Mouse (Mus musculus) gastrocnemius, postnatal 25 days (tissue): ENCODE results near the gene Gm12184. TPM values are rescaled to one million over a fixed set of nuclear protein-coding genes. Genes with fewer than 3 reads are reported as not detected.
"Not testable (repeated sequence)": the region's sequence is repeated elsewhere in the genome, so short reads cannot be mapped to it uniquely, and the experiment has no call there.

Experiments
- DNase-seq: peaks from one replicate; pipeline ENCODE4 v3.0.0; 2022
- long read RNA-seq, 2 experiments: library from polyadenylated mRNA; stranded (forward); transcript quantifications; one replicate each; pipeline ENCODE4 v2.0.0; 2021
- total RNA-seq, 2 experiments: library from RNA; stranded (reverse); gene quantifications; 1 replicate in 1 of 2; 2 replicates in 1 of 2; pipeline ENCODE4 v1.2.3; 2021

The Gm12184 gene
- total RNA-seq = 1 to 10 TPM in 1 of 2 experiments, under 1 TPM in 1; 0.67 to 3.2 TPM
- long read RNA-seq, experiment 1, partial matches to known transcripts = 0 of 3 reads
- long read RNA-seq, experiment 1, other reads (novel, unspliced or antisense) = 0 of 3 reads
- long read RNA-seq, experiment 2, partial matches to known transcripts = 0 of 1 reads
- long read RNA-seq, experiment 2, other reads (novel, unspliced or antisense) = 0 of 1 reads

DNA sequence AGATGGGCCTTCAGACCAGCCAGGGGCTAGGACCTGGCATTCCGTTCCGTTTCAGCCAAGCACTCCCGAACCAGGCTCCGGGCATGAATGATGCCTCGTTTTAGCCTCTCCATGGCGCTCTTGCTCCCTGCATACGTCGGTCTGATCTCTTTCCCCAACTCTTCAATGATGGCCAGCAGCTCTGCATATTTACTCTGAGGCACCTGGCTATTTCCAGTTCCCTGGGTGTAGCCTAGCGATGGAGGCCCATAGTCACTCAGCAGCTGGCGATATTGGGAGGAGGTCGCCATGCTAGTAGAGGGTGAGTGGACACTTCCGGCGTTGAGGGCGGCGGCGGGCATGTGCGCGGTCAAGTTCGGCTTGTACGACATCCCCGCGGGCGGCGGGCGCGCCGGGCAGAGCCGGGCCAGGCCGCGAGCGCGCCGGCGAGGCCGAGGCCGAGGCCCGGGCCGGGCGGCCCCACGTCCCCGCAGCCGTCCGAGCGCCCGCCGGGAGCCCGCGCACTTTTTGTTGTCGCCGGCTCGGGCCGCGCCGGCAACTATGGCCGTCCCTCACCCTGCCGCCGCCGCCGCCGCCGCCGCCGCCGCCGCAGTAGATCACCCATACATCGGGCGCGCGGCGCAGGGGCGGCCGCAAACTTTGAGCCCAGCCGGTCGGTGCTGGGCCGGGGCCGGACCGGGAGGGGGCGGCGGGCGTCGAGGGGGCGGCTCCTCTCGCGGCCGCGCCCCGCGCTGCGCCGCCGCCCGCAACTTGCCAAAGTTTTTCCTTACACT is at the start of gene Gm12184, which contains the start of gene Trim7:
Gene Gm12184 (minus strand): TSS at position 677 of the 773 bp plus-strand sequence.
Gene Trim7 (plus strand): TSS at position 162 of the 773 bp plus-strand sequence.
- DNase-seq = not testable (repeated sequence)

DNA sequence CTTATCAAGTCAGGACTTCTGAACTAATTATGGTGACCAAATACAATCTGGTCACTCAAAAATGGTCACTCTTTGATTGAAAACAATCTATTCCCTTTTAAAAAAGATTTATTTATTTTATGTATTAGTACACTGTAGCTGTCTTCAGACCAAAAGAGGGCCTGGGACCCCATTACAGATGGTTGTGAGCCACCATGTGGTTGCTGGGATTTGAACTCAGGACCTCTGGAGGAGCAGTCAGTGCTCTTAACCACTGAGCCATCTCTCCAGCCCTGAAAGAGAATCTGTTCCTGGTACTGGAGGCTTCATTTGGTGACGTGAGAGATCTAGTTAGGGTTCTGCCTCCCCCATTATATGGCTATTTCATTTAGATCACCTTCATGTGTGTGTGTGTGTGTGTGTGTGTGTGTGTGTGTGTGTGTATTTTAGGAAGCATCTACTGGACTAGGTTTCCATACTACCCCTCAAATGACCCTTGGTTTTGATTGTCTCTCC is 48.9 kb upstream of the Gm12184 start:
- not testable (repeated sequence) for DNase-seq

DNA sequence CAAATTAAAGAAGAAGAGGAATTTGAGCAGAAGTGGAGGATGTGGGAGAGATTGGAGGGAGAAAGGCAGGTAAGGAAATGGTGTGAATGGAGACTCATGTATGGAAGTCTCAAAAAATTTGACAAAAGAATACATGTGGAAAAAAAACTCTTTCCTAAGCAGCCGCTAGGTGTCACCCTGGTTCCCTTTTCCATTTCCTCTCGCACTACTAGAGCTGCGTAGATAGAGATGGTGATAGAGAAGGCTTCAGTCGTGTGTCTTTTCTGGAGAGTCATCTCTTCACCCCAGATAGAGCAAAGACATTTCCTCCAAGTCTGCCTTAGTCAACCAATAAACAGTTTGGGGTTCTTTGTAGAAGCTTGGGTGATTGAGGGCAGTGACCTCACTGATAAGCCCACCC is 48.0 kb upstream of the Gm12184 start:
- no peak for DNase-seq

DNA sequence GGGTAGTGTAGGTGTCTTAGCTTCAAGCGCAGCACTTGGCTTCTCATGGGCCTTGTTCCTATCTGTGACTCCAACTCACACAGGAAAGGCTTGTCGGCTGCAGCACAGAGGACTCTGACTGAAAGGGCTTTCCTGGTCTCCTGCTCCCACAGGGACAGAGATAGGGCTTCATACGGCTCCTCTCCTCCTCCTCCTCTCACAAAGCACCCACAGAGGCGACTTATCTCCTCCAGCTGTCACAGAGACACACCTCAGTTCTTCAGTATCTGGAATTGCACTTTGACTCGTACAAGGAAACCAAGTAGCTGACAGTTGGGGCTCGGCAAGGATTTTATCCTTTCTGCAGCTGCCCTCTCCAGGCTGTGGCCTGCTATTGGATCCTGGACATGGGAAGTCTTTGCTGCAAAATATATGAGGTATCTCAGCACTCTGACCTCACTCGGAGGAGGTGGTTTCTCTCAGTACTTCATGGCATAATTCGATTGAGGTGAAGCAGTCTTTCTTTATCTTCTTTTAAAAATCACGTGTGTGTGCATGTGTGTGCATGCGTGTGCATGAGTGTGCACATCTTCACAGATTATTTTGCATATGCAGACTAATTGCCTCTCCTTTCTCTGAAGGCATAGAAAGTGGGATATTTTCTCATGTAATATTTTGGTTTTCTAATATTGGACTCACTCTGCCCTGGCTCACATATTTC is 47.3 kb upstream of the Gm12184 start:
- DNase-seq = no peak

DNA sequence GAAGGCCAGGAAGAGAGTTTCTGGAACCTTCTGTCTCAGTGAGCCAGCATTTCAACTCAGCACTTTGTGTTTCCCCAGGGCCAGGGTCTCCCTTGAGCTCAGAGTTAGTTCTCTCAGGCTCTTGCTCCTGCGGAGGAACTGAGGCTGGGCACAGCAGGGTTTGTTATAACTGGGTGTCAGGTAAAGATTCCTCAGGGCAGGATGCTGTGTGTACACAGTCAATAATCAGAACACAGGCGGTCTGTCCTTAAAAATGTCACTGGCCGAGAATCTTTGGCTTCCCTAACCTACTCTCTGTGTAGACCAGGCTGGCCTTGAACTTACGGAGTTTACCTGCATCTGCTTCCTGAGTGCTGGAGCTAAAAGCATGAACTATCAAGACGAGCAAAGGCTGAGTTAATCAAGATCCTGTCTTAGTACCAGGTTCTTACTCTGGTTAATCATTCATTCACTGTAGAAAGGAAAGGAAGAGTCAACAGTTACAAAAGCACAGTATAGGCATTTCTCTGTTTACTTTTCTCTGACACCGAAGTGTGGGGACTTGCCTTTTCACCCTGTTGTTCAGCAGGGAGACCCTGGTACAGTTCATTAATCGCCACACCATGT is 46.3 kb upstream of the Gm12184 start:
- DNase-seq = no peak

DNA sequence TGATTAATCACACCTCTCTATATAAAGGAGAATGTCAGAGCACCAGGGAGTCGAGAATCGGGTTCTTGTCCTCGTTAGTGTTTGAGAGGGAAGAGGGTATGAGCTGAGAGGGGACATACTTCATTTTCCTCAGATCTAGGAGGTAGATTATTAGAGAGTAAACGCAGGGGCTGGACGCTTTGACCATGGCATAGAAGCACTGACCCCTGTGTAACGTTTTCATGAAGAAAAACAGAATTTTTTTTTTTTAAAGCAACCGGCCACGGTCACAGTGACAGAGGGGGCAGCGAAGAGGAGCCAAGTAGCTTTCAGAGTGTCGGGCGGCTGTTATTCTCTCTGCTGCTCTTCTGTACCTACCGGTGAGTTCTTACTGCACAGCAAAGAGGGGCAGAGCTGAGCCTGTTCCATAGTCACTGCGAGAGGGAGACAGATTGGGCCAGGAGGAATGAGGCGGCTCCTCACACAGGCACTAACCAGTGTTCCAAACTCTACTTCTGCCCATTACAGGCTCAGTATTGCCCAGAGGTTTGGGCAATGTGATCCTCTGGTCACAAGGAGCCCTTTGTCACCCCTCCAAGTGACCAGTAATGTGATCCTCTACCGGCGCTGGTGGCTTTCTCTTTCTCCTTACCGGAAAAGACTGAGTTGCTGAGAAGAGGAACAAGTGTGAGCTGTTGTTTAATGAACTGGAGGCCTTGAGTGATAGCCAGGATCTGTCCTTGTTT is 45.5 kb upstream of the Gm12184 start:
- DNase-seq = peak; percentile 48

GRCm38 (mm10) chr11:48871201-48871772 is 44.8 kb upstream of the Gm12184 start, which contains the start of gene Irgm1:
Gene Irgm1, minus strand, starts transcription at chr11:48871683.
- peak; percentile 69 for DNase-seq

DNA sequence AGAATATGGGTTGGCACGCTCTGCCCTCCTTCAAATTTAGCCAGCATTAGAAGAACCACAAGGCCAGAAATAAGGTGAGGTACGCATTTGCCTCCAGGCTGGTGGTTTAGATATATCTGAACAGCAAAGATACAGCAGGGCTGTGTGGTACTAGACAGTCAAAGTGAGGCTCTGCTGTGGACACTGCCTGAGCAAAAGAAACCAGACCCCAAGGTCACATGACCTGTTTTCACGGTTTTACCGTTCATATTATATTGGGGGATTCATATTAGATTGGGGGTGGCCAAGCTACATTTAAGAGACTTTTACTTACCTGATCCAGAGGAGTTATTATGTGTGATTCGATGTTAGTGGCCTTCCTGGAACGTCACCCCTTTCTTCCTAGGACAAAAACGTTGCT is 44.3 kb upstream of the Gm12184 start:
- DNase-seq = no peak

DNA sequence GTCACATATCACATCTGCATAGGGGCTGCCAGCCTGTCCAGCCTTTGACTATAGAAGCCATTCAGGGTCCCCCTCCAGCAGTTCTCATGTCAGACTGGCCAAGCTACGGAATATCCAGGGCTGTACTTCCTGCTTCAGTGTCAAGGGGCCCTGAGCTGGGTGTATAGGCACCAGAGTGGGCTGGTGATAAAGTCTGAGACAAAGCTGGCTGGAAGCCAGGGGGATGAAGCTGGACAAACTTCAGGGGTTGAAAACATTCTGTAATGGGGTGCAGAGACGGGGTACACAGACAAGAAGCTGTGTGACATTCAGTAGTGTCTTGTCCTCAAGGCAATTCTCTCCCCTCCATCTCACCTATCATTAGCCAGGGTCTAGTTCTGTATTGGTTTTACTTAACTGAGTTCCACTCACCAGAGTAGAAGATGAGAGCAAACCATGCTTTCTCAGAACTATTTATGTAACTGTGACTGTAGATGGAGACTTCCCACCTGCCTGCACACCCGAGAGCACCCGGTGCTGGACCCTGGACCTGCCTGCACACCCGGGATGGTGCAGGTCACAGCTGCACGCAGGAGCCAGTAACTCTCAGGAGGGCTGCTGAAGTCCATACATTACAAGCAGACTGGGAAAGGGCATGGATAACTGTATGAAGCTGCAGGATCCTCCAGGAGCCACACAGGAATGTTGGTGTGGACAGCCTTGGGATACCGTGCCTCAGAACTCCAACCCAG is 43.1 kb upstream of the Gm12184 start:
- no peak for DNase-seq

- DNase-seq = no peak
Measured at GRCm38 (mm10) chr11:48866481-48866880, 40.0 kb upstream of the Gm12184 start.

GRCm38 (mm10) chr11:48863808-48864207 is 37.4 kb upstream of the Gm12184 start:
- no peak for DNase-seq

GRCm38 (mm10) chr11:48862784-48863319 is 36.4 kb upstream of the Gm12184 start:
- no peak for DNase-seq

- no peak for DNase-seq
Measured at GRCm38 (mm10) chr11:48859014-48859413, 32.6 kb upstream of the Gm12184 start.

DNA sequence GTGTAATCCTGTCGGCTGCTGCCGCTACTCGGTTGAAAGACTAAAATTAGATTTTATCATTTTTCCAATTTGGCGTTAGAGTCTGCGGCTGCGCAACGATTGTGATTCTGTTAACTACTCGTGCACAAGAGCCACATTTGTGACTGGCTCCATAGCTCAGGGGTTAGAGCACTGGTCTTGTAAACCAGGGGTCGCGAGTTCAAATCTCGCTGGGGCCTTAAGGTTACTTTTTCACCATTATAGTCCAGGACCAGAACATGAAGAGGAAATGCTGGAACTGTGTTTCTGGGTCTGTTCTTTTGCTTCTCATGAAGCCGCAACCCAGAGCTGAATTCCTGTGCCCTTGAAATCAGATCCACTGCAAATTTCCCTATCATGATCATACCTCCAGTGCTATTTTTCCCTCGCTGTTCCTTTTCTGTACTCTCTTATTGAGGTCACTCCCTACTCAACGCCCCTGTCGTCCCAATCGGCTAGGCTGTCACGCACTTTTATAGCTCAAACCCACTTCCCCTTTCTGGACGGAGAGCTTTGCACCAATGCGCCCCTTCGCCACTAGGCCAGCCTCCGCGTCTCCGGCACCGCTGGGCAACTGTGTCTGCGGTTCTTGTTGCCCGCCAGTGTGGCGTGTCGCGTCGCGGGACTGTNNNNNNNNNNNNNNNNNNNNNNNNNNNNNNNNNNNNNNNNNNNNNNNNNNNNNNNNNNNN is 27.2 kb upstream of the Gm12184 start:
- DNase-seq = peak; percentile 80

DNA sequence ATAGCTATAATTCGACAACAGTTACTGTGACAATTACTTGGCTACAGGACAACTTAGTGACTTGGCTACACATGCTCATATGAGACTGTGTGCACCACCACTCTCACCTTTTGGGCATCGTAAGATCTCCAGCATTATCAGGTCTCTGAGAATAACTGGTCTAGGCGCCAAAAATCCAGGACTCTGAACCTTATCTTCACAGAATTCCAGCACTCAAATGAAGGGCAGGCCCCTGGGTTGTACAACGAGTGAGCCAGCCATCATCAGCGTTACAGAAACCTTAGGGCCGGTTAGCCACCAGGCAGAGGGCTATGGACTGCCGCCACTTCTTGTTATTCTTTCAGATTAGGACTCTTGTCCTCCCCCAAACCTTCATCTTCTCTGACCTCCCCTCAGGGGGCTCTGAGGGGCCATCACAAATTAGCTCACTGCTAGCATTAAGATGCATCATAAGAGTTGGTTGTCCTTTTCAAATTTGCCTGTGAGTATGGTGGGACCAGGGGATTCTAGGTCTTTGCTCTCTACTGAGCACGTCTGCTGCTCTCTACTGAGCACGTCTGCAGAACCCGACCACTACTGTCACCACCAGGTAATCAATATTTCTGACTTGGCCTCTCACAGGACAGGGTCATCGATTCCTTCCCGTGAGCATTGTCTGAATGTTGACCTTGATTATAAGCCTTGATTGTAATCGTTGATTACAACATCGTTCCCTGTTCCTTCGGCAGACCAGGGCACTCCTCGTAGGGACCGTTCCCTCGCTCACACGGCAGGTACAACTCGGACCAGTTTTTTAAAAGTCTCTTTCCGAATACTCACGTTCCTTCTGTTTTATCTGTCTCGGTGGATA is 26.4 kb upstream of the Gm12184 start:
- no peak for DNase-seq

GRCm38 (mm10) chr11:48852190-48852589 is 25.7 kb upstream of the Gm12184 start:
- no peak for DNase-seq

DNA sequence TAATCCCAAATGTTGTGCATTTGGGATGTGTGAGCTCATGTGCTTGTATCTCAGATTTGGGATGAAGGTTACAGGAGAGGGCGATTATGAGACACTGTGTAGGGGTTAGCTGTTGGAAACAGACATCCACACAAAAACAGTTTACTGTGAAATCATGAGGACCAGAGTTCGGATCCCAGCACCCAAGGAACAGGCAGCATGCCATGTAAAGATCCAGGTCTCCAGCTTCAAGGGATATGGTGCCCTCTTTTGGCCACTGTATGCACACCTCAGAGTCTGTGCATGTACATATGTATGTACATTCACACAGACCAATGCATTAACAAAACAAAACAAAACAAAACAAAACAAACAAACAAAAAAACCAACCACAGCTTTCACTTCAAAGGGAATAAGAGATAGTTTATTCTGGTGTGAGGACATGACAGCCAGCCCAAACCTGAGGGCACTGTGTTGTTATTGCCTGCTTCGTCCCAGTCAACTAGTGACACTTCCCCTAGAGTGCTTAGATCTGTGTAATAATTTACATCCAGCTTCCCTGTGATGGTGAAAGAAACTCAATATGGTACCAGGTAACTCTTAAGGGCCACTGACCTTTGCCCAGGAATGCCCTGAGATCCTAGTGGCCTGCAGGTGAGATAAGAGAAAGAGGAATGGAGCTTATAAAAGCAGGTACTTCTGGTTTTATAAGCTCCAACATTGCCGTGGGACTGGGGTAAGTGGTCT is 25.0 kb upstream of the Gm12184 start:
- no peak for DNase-seq

- no peak for DNase-seq
Measured at GRCm38 (mm10) chr11:48850240-48850639, 23.8 kb upstream of the Gm12184 start.
